Mouse (Mus musculus) ES-E14 (cell line): ENCODE data around the gene Erg.

Experiments
- CHD2 ChIP-seq: IDR thresholded peaks from 2 replicates; pipeline ENCODE4 v1.6.1; 2014; ENCODE audit warnings: mild to moderate bottlenecking, low read depth, low read length, inconsistent platforms
- HCFC1 ChIP-seq: IDR thresholded peaks from 2 replicates; pipeline ENCODE4 v1.6.1; 2012; ENCODE audit warnings: low read length, inconsistent platforms, borderline replicate concordance; ENCODE audit not compliant: insufficient read depth
- MAFK ChIP-seq: IDR thresholded peaks from 2 replicates; pipeline ENCODE4 v1.6.1; 2014; ENCODE audit warnings: mild to moderate bottlenecking, low read depth, low read length, inconsistent platforms; ENCODE audit not compliant: insufficient read depth

- TF ChIP-seq CHD2 = no peak
- no peak for TF ChIP-seq HCFC1
- no peak for TF ChIP-seq MAFK
Measured at GRCm38 (mm10) chr16:95440334-95440733, 146.1 kb downstream of the Erg start.
